Mouse (Mus musculus): ENCODE results near the gene Spata18.

DNA sequence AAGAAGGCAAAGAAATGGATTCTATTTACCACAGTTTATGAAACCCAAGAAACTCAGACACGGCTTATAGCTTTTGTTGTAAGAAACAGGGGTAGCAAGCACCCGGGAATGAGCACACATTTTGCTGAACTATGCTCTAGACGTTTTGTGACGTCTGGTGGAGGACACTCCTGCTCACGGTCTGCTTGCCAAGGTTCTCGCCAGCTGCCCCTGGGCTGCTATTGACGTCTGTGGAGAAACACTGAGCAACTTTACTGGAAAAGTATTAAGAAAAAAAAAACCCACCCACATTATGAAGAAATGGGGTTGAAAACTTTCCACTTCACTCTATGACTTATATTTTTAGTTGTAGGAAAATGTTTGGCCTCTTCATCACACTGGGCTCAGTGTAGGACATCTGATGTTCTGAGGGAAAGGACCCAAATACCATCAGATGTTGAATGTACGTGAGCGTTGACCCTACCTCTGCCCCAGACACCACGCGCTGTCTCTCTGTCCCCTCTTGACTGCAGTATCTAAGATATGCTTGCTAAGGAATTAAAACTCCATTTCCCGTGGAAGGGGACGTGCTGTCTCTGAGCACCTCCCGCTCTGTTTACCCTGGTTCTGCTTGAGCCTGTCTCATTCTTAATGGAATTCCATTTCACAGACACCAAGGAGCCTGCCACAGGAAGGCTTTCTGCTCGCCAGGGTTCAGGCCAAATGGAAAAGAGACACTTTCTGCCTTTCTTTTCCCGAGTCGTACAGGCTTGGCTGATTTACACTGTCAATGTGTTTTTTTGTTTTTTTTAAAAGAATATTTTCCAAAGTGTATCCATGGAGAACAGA lies 50.1 kb downstream of the Spata18 start:
- TF ChIP-seq EP300 (IDR thresholded peaks at IDR 0.05; ENCODE audit: low read depth in 1 of 2, low read length in 2 of 2) (no peak), CTCF (IDR thresholded peaks at IDR 0.05 in 2 of 3, conservative IDR thresholded peaks at IDR 0.05 in 1 of 3; ENCODE audit: control insufficient read depth in 1 of 3, insufficient read depth in 1 of 3, low read depth in 2 of 3, low read length in 3 of 3, poor library complexity in 1 of 3, severe bottlenecking in 1 of 3) (no peak), MAFK (IDR thresholded peaks at IDR 0.05; ENCODE audit: borderline replicate concordance, low read depth, low read length) (no peak), POLR2A (IDR thresholded peaks at IDR 0.05; ENCODE audit: control insufficient read depth in 1 of 2, insufficient read depth in 1 of 2, low read depth in 1 of 2, low read length in 2 of 2, poor library complexity in 1 of 2) (no peak), JUND (IDR thresholded peaks at IDR 0.05; ENCODE audit: low read depth, low read length) (no peak), NELFE (IDR thresholded peaks at IDR 0.05; ENCODE audit: low read depth, low read length) (no peak)

Data from MEL (cell line).